Mouse (Mus musculus): ENCODE results near the gene Trim2. TPM values are rescaled to one million over a fixed set of nuclear protein-coding genes. Genes with fewer than 3 reads are reported as not detected.

Trim2 gene
- total and polyA plus RNA-seq, 2 experiments from 2014 or later = 127 to 186 TPM

GRCm38 (mm10) chr3:84224982-84225381 is 81.7 kb downstream of the Trim2 start:
- Histone ChIP-seq H3K4me2 (ENCODE audit: low read depth) (no peak overlapping the region), H3K27me3 (ENCODE audit: insufficient read depth, low read length) (no peaks in the 10 kb centered on the region), H3K27ac (ENCODE audit: low read depth, low read length) (no peak overlapping the region), H3K36me3 (ENCODE audit: insufficient read depth) (no peaks in the 10 kb centered on the region), H3K4me3 (ENCODE audit: low read depth, low read length) (no peak overlapping the region), H3K9ac (no peak overlapping the region), H3K4me1 (ENCODE audit: insufficient read depth) (peaks cover 14% of the 10 kb centered on the region), H3K9me3 (ENCODE audit: low read length) (no peaks in the 10 kb centered on the region)
- DNase-seq (no peak), ATAC-seq (no peak)
- 14% methylated on average over 2 of the region's 2 CpGs for WGBS
- peak; percentile 52 for TF ChIP-seq CTCF (IDR thresholded peaks at IDR 0.05; ENCODE audit: low read depth)

- peak; percentile 90 for DNase-seq
- peak overlapping the region; percentile 51 for H3K4me3 ChIP-seq (ENCODE audit: low read depth, low read length)
- H3K4me1 ChIP-seq (ENCODE audit: insufficient read depth) = peaks cover 28% of the 10 kb centered on the region
- WGBS = under 1% methylated on average over 11 of the region's 11 CpGs
- peak overlapping the region; percentile 64 for H3K9ac ChIP-seq
- no peak for TF ChIP-seq CTCF (IDR thresholded peaks at IDR 0.05; ENCODE audit: low read depth)
- H3K36me3 ChIP-seq (ENCODE audit: insufficient read depth) = no peaks in the 10 kb centered on the region
- H3K9me3 ChIP-seq (ENCODE audit: low read length) = no peaks in the 10 kb centered on the region
- peak overlapping the region; percentile 86 for H3K27ac ChIP-seq (ENCODE audit: low read depth, low read length)
- peak; percentile 93 for ATAC-seq
- H3K27me3 ChIP-seq (ENCODE audit: insufficient read depth, low read length) = no peaks in the 10 kb centered on the region
- peak overlapping the region; percentile 56 for H3K4me2 ChIP-seq (ENCODE audit: low read depth)
Measured at GRCm38 (mm10) chr3:84220748-84221147, 85.9 kb downstream of the Trim2 start.

DNA sequence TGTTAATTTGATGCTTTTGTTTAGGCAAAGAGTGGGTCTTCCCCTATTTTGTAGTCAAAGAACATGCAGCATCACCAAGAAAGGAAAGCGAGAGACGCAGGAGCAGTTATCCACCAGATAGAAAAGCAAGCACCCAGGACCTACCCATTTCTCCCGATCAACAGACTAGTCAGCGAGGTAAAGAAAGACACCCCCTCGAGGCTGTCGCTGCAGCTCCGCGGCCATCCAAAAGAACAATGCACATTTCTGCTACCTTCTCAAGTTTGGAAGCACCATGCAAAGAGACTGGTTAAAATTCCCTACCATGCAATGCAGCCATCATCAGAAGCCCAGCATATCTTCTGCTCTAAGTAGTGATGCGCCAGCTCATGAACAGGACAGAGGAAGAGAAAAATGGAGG is 86.4 kb downstream of the Trim2 start:
- Histone ChIP-seq H3K27me3 (ENCODE audit: insufficient read depth, low read length) (no peaks in the 10 kb centered on the region), H3K4me3 (ENCODE audit: low read depth, low read length) (peak overlapping the region; percentile 51), H3K4me2 (ENCODE audit: low read depth) (peak overlapping the region; percentile 56), H3K27ac (ENCODE audit: low read depth, low read length) (peak overlapping the region; percentile 86), H3K36me3 (ENCODE audit: insufficient read depth) (no peaks in the 10 kb centered on the region), H3K4me1 (ENCODE audit: insufficient read depth) (peaks cover 28% of the 10 kb centered on the region), H3K9me3 (ENCODE audit: low read length) (no peaks in the 10 kb centered on the region), H3K9ac (peak overlapping the region; percentile 64)
- peak; percentile 32 for ATAC-seq
- 2% methylated on average over 9 of the region's 9 CpGs for WGBS
- no peak for DNase-seq
- TF ChIP-seq CTCF (IDR thresholded peaks at IDR 0.05; ENCODE audit: low read depth) = no peak

DNA sequence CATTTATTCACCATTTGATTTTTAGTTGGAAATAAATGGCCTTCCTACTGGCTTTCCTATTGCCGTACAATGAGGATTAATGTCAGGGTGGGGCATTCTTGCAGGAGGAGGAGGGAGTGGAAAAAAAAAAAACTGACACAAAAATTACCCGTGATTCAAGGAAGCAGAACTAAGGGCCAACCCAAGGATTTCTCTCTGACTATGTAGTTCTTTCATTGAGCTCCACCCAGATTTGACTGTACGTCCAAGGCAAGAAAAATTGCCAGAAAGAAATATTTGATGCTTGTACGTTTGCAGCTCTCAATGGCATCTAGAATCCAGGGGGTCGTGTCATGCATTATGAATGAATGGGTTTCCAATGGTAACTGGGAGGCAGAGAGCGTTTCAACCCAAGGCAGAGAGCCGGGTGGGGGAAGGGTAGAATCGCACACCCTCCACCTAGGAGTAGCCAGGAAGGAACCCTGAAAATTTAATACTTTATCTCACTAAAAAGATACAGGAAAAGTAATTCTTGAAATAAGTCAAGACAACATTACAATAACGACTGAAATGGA is 86.9 kb downstream of the Trim2 start:
- H3K4me3 ChIP-seq (ENCODE audit: low read depth, low read length) = peak overlapping the region; percentile 51
- no peaks in the 10 kb centered on the region for H3K9me3 ChIP-seq (ENCODE audit: low read length)
- TF ChIP-seq CTCF (IDR thresholded peaks at IDR 0.05; ENCODE audit: low read depth) = no peak
- peaks cover 32% of the 10 kb centered on the region for H3K4me1 ChIP-seq (ENCODE audit: insufficient read depth)
- ATAC-seq = peak; percentile 38; the same call in 1 of the 2 replicates
- DNase-seq = peak; percentile 74
- peak overlapping the region; percentile 86 for H3K27ac ChIP-seq (ENCODE audit: low read depth, low read length)
- H3K36me3 ChIP-seq (ENCODE audit: insufficient read depth) = no peaks in the 10 kb centered on the region
- peak overlapping the region; percentile 56 for H3K4me2 ChIP-seq (ENCODE audit: low read depth)
- peak overlapping the region; percentile 64 for H3K9ac ChIP-seq
- no peaks in the 10 kb centered on the region for H3K27me3 ChIP-seq (ENCODE audit: insufficient read depth, low read length)
- whole genome bisulfite sequencing = under 1% methylated on average over 9 of the region's 9 CpGs

DNA sequence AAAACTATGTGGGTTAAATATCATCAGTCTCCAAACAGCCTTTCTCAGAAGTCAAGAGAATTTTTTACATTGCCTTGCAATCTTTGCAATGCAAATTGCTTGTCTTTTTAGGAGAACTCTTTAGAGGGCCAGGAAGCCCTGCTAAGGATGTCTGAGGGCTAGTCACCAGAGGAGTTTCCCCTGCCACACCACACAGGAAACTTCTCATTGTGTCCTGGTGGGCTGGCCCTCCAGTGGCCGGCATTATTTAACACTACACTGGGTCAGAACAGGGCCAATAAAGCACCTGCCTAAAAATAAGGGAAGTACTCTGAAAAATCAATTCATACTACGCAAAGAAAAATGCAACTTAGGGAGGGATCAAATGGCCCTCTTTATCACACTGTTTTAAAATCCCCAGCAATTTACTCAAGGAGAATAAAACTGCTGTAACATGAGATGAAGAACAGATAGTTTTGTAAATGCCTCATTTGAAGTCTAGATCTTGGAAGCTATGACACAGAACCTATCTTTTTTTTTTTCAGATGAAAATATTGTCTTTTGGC is 87.4 kb downstream of the Trim2 start:
- H3K4me1 ChIP-seq (ENCODE audit: insufficient read depth) = peaks cover 37% of the 10 kb centered on the region
- DNase-seq (no peak), ATAC-seq (no peak)
- peak overlapping the region; percentile 86 for H3K27ac ChIP-seq (ENCODE audit: low read depth, low read length)
- H3K9ac ChIP-seq = peak overlapping the region; percentile 64
- no peaks in the 10 kb centered on the region for H3K9me3 ChIP-seq (ENCODE audit: low read length)
- no peaks in the 10 kb centered on the region for H3K36me3 ChIP-seq (ENCODE audit: insufficient read depth)
- H3K4me3 ChIP-seq (ENCODE audit: low read depth, low read length) = peak overlapping the region; percentile 51
- TF ChIP-seq CTCF (IDR thresholded peaks at IDR 0.05; ENCODE audit: low read depth) = peak; percentile 30
- H3K27me3 ChIP-seq (ENCODE audit: insufficient read depth, low read length) = no peaks in the 10 kb centered on the region
- WGBS = 8% methylated on average over 2 of the region's 2 CpGs
- peak overlapping the region; percentile 56 for H3K4me2 ChIP-seq (ENCODE audit: low read depth)

DNA sequence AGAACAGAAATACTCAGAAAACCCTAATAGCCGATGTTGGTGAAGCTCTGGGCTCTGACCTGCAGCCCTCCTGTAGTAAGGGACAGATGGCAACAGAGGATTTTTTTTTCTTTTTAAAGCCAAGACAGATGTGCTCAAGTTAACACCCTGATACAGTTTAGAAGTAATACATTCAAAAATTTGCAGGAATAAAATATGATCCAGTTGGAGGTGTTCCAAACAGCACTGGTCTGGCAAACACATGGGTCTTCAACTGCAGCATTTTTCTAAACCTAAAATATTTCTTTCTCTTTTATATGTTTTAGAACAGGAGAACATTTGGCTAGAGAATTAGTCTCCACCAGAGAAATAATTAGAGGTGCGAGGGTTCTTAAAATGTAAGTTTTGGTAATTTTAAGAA is 88.2 kb downstream of the Trim2 start:
- H3K4me3 ChIP-seq (ENCODE audit: low read depth, low read length) = peak overlapping the region; percentile 51
- WGBS = 33% methylated on average over 2 of the region's 2 CpGs
- H3K4me1 ChIP-seq (ENCODE audit: insufficient read depth) = peaks cover 37% of the 10 kb centered on the region
- H3K36me3 ChIP-seq (ENCODE audit: insufficient read depth) = no peaks in the 10 kb centered on the region
- no peak for DNase-seq
- H3K4me2 ChIP-seq (ENCODE audit: low read depth) = peak overlapping the region; percentile 56
- H3K27me3 ChIP-seq (ENCODE audit: insufficient read depth, low read length) = no peaks in the 10 kb centered on the region
- ATAC-seq = no peak
- no peak for TF ChIP-seq CTCF (IDR thresholded peaks at IDR 0.05; ENCODE audit: low read depth)
- H3K27ac ChIP-seq (ENCODE audit: low read depth, low read length) = peak overlapping the region; percentile 68; the same call in 1 of the 2 replicates
- peak overlapping the region; percentile 64; the same call in 1 of the 2 replicates for H3K9ac ChIP-seq
- H3K9me3 ChIP-seq (ENCODE audit: low read length) = no peaks in the 10 kb centered on the region

DNA sequence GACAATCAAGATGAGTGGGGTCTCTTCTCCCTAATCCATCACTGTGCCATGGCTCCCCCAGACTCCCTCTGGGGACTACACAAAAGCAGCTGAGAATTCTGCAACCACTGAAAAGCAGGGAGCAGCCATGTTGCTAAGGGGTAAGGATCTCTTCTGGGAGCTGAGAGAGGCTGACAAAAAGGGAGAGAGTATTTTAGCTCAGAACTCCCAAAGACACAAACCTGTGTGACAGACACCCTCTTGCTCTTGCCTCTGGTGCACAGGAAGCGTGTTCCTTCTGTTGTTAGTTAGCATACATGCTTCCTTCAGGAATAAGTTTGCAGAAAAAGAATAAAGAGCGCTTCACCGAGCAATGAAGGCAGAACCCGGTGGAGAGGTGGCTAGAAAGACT is 88.7 kb downstream of the Trim2 start:
- ATAC-seq (no peak), DNase-seq (peak; percentile 39)
- H3K36me3 ChIP-seq (ENCODE audit: insufficient read depth) = no peaks in the 10 kb centered on the region
- H3K27ac ChIP-seq (ENCODE audit: low read depth, low read length) = peak overlapping the region; percentile 68
- H3K9me3 ChIP-seq (ENCODE audit: low read length) = no peaks in the 10 kb centered on the region
- peak overlapping the region; percentile 64 for H3K9ac ChIP-seq
- peak overlapping the region; percentile 51 for H3K4me3 ChIP-seq (ENCODE audit: low read depth, low read length)
- TF ChIP-seq CTCF (IDR thresholded peaks at IDR 0.05; ENCODE audit: low read depth) = no peak
- no peaks in the 10 kb centered on the region for H3K27me3 ChIP-seq (ENCODE audit: insufficient read depth, low read length)
- WGBS = 9% methylated on average over 4 of the region's 4 CpGs
- peaks cover 37% of the 10 kb centered on the region for H3K4me1 ChIP-seq (ENCODE audit: insufficient read depth)
- peak overlapping the region; percentile 56 for H3K4me2 ChIP-seq (ENCODE audit: low read depth)

All from forebrain, postnatal 0 days (tissue).